Mouse (Mus musculus) C2C12 (cell line): ENCODE results near the gene Foxn3. TPM values are rescaled to one million over a fixed set of nuclear protein-coding genes. Genes with fewer than 3 reads are reported as not detected.

Experiments used
- H3K27me3 ChIP-seq: one replicate; pipeline ENCODE4 v1.6.1; 2011; ENCODE audit not compliant: control insufficient read depth, insufficient read depth, insufficient read length
- H3K36me3 ChIP-seq: one replicate; pipeline ENCODE4 v1.6.1; 2011; ENCODE audit not compliant: control insufficient read depth, insufficient read depth
- H3K4me3 ChIP-seq: one replicate; pipeline ENCODE4 v1.5.1; 2011; ENCODE audit warnings: mild to moderate bottlenecking, control low read depth; ENCODE audit not compliant: poor library complexity, insufficient read depth, severe bottlenecking
- H3K79me2 ChIP-seq: one replicate; pipeline ENCODE4 v1.6.1; 2011; ENCODE audit not compliant: control insufficient read depth, insufficient read depth
- H3K79me3 ChIP-seq: one replicate; pipeline ENCODE4 v1.6.1; 2011; ENCODE audit warnings: low read depth, control low read depth
- H3ac ChIP-seq: one replicate; pipeline ENCODE3; 2011; ENCODE audit warnings: low read depth; ENCODE audit not compliant: control insufficient read depth, insufficient read length
- CEBPB ChIP-seq: IDR thresholded peaks from one replicate; pipeline ENCODE4 v1.6.1; 2011; ENCODE audit warnings: low read depth, mild to moderate bottlenecking, control low read depth, moderate library complexity
- CTCF ChIP-seq: IDR thresholded peaks from one replicate; pipeline ENCODE4 v1.5.1; 2011; ENCODE audit not compliant: control insufficient read depth, insufficient read depth, insufficient read length
- FOSL1 ChIP-seq: IDR thresholded peaks from one replicate; pipeline ENCODE4 v1.8.0; 2011; ENCODE audit warnings: mild to moderate bottlenecking, low read length; ENCODE audit not compliant: poor library complexity, insufficient read depth, severe bottlenecking
- MAX ChIP-seq: IDR thresholded peaks from one replicate; pipeline ENCODE4 v1.6.1; 2011; ENCODE audit warnings: mild to moderate bottlenecking, control low read depth
- MYOD1 ChIP-seq: IDR thresholded peaks from one replicate; pipeline ENCODE4 v1.6.1; 2011; ENCODE audit warnings: low read depth; ENCODE audit not compliant: control insufficient read depth, insufficient read length
- MYOG ChIP-seq: IDR thresholded peaks from one replicate; pipeline ENCODE4 v1.6.1; 2011; ENCODE audit not compliant: control insufficient read depth, insufficient read length; ENCODE audit errors: extremely low read depth
- USF1 ChIP-seq: IDR thresholded peaks from one replicate; pipeline ENCODE4 v1.6.1; 2011; ENCODE audit warnings: low read depth, mild to moderate bottlenecking, control low read depth, moderate library complexity
- polyA plus RNA-seq: library from polyadenylated mRNA; unstranded; fragments of >200 nt; fragmentation: generic; extraction: Trizol; gene quantifications from one replicate; pipeline ENCODE4 v1.2.1, GENCODE M21; 2012; ENCODE audit warnings: missing spikeins

Gene Foxn3
- polyA plus RNA-seq, 1 experiment: 4.2 TPM

DNA sequence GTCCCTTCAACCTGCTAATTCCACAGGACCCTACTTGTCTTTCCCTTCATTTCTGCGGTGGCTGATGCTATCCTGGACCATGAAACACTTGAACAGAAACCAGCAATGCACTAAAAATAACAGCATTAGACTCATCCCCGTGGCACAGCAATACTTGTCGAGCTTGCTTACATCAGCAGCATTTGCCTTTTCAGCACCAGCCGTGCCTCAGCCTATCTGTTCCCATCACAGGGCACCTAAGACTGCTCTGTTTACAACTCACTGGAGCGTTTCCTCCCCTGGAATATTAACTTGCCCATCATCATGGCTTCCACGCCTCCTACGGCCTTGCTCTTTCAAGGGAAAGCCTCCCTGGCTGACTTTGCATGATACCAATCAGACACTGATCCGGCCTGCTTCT is 185.1 kb downstream of the Foxn3 start:
- TF ChIP-seq MAX (no peak), CEBPB (no peak), MYOD1 (no peak), MYOG (no peak), USF1 (no peak), CTCF (no peak), FOSL1 (no peak)
- no peak overlapping the region for H3ac ChIP-seq
- H3K79me3 ChIP-seq: peaks cover 2% of the 10 kb centered on the region
- no peak overlapping the region for H3K4me3 ChIP-seq
- no peaks in the 10 kb centered on the region for H3K27me3 ChIP-seq
- no peaks in the 10 kb centered on the region for H3K79me2 ChIP-seq
- H3K36me3 ChIP-seq: no peaks in the 10 kb centered on the region

DNA sequence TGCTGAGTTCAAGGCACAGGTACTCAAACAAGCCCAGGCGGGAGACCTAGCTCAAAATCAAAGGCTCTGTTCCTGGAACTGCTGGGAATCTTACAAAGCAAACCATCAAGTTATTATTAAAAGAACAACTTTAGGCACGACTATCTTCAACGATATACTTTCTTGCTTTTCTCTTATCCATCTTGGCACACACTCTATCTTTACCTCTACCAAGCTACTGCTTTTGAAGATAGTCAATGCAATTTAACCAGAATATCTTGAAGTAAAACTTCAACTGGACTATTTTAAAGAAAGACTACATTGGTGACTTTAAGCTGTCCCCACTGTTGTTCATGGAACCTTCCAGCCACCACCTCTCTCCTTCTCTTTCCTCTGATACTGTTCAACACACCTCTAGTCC is 185.7 kb downstream of the Foxn3 start:
- TF ChIP-seq CTCF (no peak), MYOG (no peak), MAX (no peak), MYOD1 (no peak), CEBPB (no peak), USF1 (no peak), FOSL1 (no peak)
- H3ac ChIP-seq: no peak overlapping the region
- no peaks in the 10 kb centered on the region for H3K79me2 ChIP-seq
- no peaks in the 10 kb centered on the region for H3K36me3 ChIP-seq
- no peaks in the 10 kb centered on the region for H3K27me3 ChIP-seq
- no peak overlapping the region for H3K4me3 ChIP-seq
- peaks cover 2% of the 10 kb centered on the region for H3K79me3 ChIP-seq

- peaks cover 2% of the 10 kb centered on the region for H3K79me3 ChIP-seq
- no peaks in the 10 kb centered on the region for H3K79me2 ChIP-seq
- H3K4me3 ChIP-seq: no peak overlapping the region
- TF ChIP-seq MYOG: no peak
- TF ChIP-seq USF1: no peak
- TF ChIP-seq CEBPB: no peak
- H3K36me3 ChIP-seq: no peaks in the 10 kb centered on the region
- no peaks in the 10 kb centered on the region for H3K27me3 ChIP-seq
- H3ac ChIP-seq: no peak overlapping the region
Measured at GRCm38 (mm10) chr12:99377069-99377468, 186.3 kb downstream of the Foxn3 start.

DNA sequence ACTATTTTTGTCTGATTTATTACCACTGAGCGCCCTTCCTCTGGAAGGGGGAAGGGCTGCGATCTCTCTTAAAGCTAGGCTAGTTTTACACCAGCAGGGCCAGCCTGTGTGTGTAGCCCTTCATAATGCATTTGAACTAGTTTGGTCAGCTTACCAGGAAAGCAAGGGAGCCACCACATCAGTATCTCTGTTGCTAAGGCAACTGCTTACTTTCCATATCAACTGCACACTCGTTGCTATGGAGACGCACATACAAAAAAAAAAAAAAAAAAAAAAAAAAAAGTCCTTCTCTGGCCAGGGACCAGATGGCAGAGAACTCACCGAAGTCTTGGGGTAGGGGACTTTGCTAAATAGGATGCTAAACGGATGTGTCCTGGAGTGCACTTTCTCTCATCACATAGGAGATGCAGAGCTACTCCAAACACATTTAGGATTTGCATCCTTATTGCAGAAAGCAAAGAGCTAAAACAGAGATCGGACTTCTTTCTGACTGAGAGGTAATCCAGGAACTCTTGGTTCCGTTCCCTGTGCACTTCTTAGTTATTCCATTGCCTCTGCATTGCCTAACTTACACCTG is 187.4 kb downstream of the Foxn3 start:
- H3K79me2 ChIP-seq: no peaks in the 10 kb centered on the region
- TF ChIP-seq MYOD1 (no peak), USF1 (no peak), FOSL1 (no peak), MYOG (no peak), CEBPB (no peak), MAX (no peak), CTCF (no peak)
- no peak overlapping the region for H3K4me3 ChIP-seq
- no peaks in the 10 kb centered on the region for H3K36me3 ChIP-seq
- no peak overlapping the region for H3ac ChIP-seq
- H3K79me3 ChIP-seq: peaks cover 2% of the 10 kb centered on the region
- H3K27me3 ChIP-seq: no peaks in the 10 kb centered on the region

- Histone ChIP-seq H3K79me2 (no peaks in the 10 kb centered on the region), H3K79me3 (peaks cover 2% of the 10 kb centered on the region), H3K36me3 (no peaks in the 10 kb centered on the region), H3K27me3 (no peaks in the 10 kb centered on the region), H3ac (no peak overlapping the region), H3K4me3 (no peak overlapping the region)
- TF ChIP-seq USF1 (no peak), CTCF (no peak), MYOG (no peak), CEBPB (no peak), MYOD1 (no peak)
Measured at GRCm38 (mm10) chr12:99375426-99375825, 188.0 kb downstream of the Foxn3 start.

DNA sequence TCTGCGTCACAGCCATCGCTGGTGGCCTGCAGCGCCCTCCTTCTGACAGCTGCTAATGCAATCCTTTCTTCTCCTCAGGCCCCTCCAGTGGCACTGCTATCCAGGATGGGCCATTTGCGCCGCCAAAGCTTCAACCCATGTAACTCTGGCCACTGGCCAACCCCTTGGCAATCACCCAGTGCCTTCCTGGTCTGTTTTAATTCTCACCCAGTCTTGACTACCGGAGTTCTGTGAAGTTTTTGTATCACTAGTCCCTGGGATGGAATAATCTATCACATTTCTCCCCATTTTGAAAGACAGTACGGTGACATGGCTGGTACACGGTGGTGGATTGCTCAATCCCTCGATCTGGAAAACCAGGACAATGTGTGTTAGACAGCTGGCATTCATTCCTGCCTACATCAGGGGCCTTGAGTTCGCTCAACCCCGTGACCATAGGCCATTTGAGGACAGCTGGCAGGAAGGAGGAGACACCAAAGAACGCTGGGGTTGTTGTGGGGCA is 189.2 kb downstream of the Foxn3 start:
- peaks cover 2% of the 10 kb centered on the region for H3K79me3 ChIP-seq
- H3K27me3 ChIP-seq: no peaks in the 10 kb centered on the region
- H3ac ChIP-seq: no peak overlapping the region
- H3K79me2 ChIP-seq: no peaks in the 10 kb centered on the region
- TF ChIP-seq CEBPB: no peak
- TF ChIP-seq MYOD1: no peak
- TF ChIP-seq USF1: no peak
- TF ChIP-seq CTCF: no peak
- no peak for TF ChIP-seq MAX
- no peak for TF ChIP-seq MYOG
- no peak for TF ChIP-seq FOSL1
- no peaks in the 10 kb centered on the region for H3K36me3 ChIP-seq
- no peak overlapping the region for H3K4me3 ChIP-seq
